Mouse (Mus musculus) E14TG2a.4 (cell line): ENCODE results near the gene Clasp1.

Experiments used
- CTCF ChIP-seq: conservative IDR thresholded peaks from 2 replicates; pipeline ENCODE4 v1.5.1; 2014; ENCODE audit warnings: low read length
- NANOG ChIP-seq: IDR thresholded peaks from 2 replicates; pipeline ENCODE4 v1.6.1; 2014; ENCODE audit warnings: borderline replicate concordance, low read length, mixed read lengths

GRCm38 (mm10) chr1:118516256-118516655 lies 127.4 kb downstream of the Clasp1 start:
- TF ChIP-seq CTCF (no peak), NANOG (no peak)
